Mouse (Mus musculus) C2C12 (cell line): ENCODE data around the gene Gm21887. TPM values are rescaled to one million over a fixed set of nuclear protein-coding genes. Genes with fewer than 3 reads are reported as not detected.
"Not testable (repeated sequence)": the region's sequence is repeated elsewhere in the genome, so short reads cannot be mapped to it uniquely, and the experiment has no call there.

ENCODE experiments used
- H3K27me3 ChIP-seq: one replicate; pipeline ENCODE4 v1.6.1; 2011; ENCODE audit not compliant: control insufficient read depth, insufficient read depth, insufficient read length
- H3K36me3 ChIP-seq: one replicate; pipeline ENCODE4 v1.6.1; 2011; ENCODE audit not compliant: control insufficient read depth, insufficient read depth
- H3K4me3 ChIP-seq: one replicate; pipeline ENCODE4 v1.5.1; 2011; ENCODE audit warnings: mild to moderate bottlenecking, control low read depth; ENCODE audit not compliant: poor library complexity, insufficient read depth, severe bottlenecking
- H3K79me2 ChIP-seq: one replicate; pipeline ENCODE4 v1.6.1; 2011; ENCODE audit not compliant: control insufficient read depth, insufficient read depth
- H3K79me3 ChIP-seq: one replicate; pipeline ENCODE4 v1.6.1; 2011; ENCODE audit warnings: low read depth, control low read depth
- H3ac ChIP-seq: one replicate; pipeline ENCODE3; 2011; ENCODE audit warnings: low read depth; ENCODE audit not compliant: control insufficient read depth, insufficient read length
- CEBPB ChIP-seq: IDR thresholded peaks from one replicate; pipeline ENCODE4 v1.6.1; 2011; ENCODE audit warnings: low read depth, mild to moderate bottlenecking, control low read depth, moderate library complexity
- CTCF ChIP-seq: IDR thresholded peaks from one replicate; pipeline ENCODE4 v1.5.1; 2011; ENCODE audit not compliant: control insufficient read depth, insufficient read depth, insufficient read length
- FOSL1 ChIP-seq: IDR thresholded peaks from one replicate; pipeline ENCODE4 v1.8.0; 2011; ENCODE audit warnings: mild to moderate bottlenecking, low read length; ENCODE audit not compliant: poor library complexity, insufficient read depth, severe bottlenecking
- MAX ChIP-seq: IDR thresholded peaks from one replicate; pipeline ENCODE4 v1.6.1; 2011; ENCODE audit warnings: mild to moderate bottlenecking, control low read depth
- long read RNA-seq, 2 experiments: library from polyadenylated mRNA; unstranded; transcript quantifications; one replicate each; pipeline ENCODE4 v2.0.0; 2019 to 2020
- polyA plus RNA-seq: library from polyadenylated mRNA; unstranded; fragments of >200 nt; fragmentation: generic; extraction: Trizol; gene quantifications from one replicate; pipeline ENCODE4 v1.2.1, GENCODE M21; 2012; ENCODE audit warnings: missing spikeins

The Gm21887 gene
- polyA plus RNA-seq: 42.3 TPM
- long read RNA-seq, experiment 1, partial matches to known transcripts: 0 of 1 reads
- long read RNA-seq, experiment 1, other reads (novel, unspliced or antisense): 1 of 1 reads
- long read RNA-seq, experiment 2, partial matches to known transcripts: 0 of 1 reads
- long read RNA-seq, experiment 2, other reads (novel, unspliced or antisense): 1 of 1 reads

- H3K79me2 ChIP-seq: peaks cover 27% of the 10 kb centered on the region
- not testable (repeated sequence) for H3K27me3 ChIP-seq, H3K36me3 ChIP-seq, H3K79me3 ChIP-seq
- peak; percentile 91 for TF ChIP-seq MAX
- H3ac ChIP-seq: peak within 1 kb of the TSS; percentile 83
- H3K4me3 ChIP-seq: peak within 1 kb of the TSS; percentile 98
Observed at GRCm38 (mm10) chrX:170009016-170009750, at the start of gene Gm21887. TSS of gene Gm21887 (plus strand) at chrX:170009659.

GRCm38 (mm10) chrX:169969337-169969736, 40.1 kb upstream of the Gm21887 start:
- TF ChIP-seq MAX: no peak
- TF ChIP-seq CEBPB: no peak
- TF ChIP-seq FOSL1: no peak
- TF ChIP-seq CTCF: no peak
- H3K27me3 ChIP-seq: no peaks in the 10 kb centered on the region

GRCm38 (mm10) chrX:169969765-169970164, 39.7 kb upstream of the Gm21887 start:
- not testable (repeated sequence) for H3K79me2 ChIP-seq, H3ac ChIP-seq, H3K36me3 ChIP-seq, H3K4me3 ChIP-seq, H3K27me3 ChIP-seq, H3K79me3 ChIP-seq

More at GRCm38 (mm10) chrX:169969337-169969736, 40.1 kb upstream of the Gm21887 start:
- H3ac ChIP-seq: no peak overlapping the region
- no peaks in the 10 kb centered on the region for H3K79me2 ChIP-seq
- H3K36me3 ChIP-seq: no peaks in the 10 kb centered on the region
- H3K79me3 ChIP-seq: no peaks in the 10 kb centered on the region
- H3K4me3 ChIP-seq: no peak overlapping the region

- H3K4me3 ChIP-seq, H3K27me3 ChIP-seq, H3K79me2 ChIP-seq, H3K79me3 ChIP-seq, H3ac ChIP-seq, H3K36me3 ChIP-seq: not testable (repeated sequence)
Observed at GRCm38 (mm10) chrX:169970546-169970945, 38.9 kb upstream of the Gm21887 start.

GRCm38 (mm10) chrX:169971562-169971961, 37.9 kb upstream of the Gm21887 start:
- H3K27me3 ChIP-seq, H3K79me3 ChIP-seq, H3K79me2 ChIP-seq, H3K36me3 ChIP-seq, H3ac ChIP-seq, H3K4me3 ChIP-seq: not testable (repeated sequence)

- H3K27me3 ChIP-seq, H3K4me3 ChIP-seq, H3K79me3 ChIP-seq, H3K36me3 ChIP-seq, H3ac ChIP-seq, H3K79me2 ChIP-seq: not testable (repeated sequence)
Observed at GRCm38 (mm10) chrX:169972131-169972530, 37.3 kb upstream of the Gm21887 start.

- not testable (repeated sequence) for H3K36me3 ChIP-seq, H3K27me3 ChIP-seq, H3K4me3 ChIP-seq, H3K79me3 ChIP-seq, H3ac ChIP-seq, H3K79me2 ChIP-seq
Observed at GRCm38 (mm10) chrX:169972791-169973494, 36.5 kb upstream of the Gm21887 start.

- H3K79me2 ChIP-seq, H3K27me3 ChIP-seq, H3K36me3 ChIP-seq, H3K4me3 ChIP-seq, H3ac ChIP-seq, H3K79me3 ChIP-seq: not testable (repeated sequence)
Observed at GRCm38 (mm10) chrX:169973806-169974205, 35.7 kb upstream of the Gm21887 start.

GRCm38 (mm10) chrX:169974456-169974855, 35.0 kb upstream of the Gm21887 start:
- H3K79me3 ChIP-seq, H3K36me3 ChIP-seq, H3K4me3 ChIP-seq, H3K27me3 ChIP-seq, H3K79me2 ChIP-seq, H3ac ChIP-seq: not testable (repeated sequence)

GRCm38 (mm10) chrX:169974974-169975373, 34.5 kb upstream of the Gm21887 start:
- H3K36me3 ChIP-seq, H3ac ChIP-seq, H3K79me2 ChIP-seq, H3K27me3 ChIP-seq, H3K4me3 ChIP-seq, H3K79me3 ChIP-seq: not testable (repeated sequence)

GRCm38 (mm10) chrX:169975681-169976131, 33.8 kb upstream of the Gm21887 start:
- not testable (repeated sequence) for H3K79me3 ChIP-seq, H3K79me2 ChIP-seq, H3K4me3 ChIP-seq, H3K27me3 ChIP-seq, H3ac ChIP-seq, H3K36me3 ChIP-seq
